Mouse (Mus musculus) thymus, adult 18-20 months (tissue): ENCODE measurements around the gene Gm10271.

Experiments
- DNase-seq, 2 experiments: peaks; one replicate each; pipeline ENCODE4 v3.0.0; 2022; ENCODE audit warnings: mixed read lengths in 2 of 2

The Gm10271 gene

GRCm38 (mm10) chr10:116931497-116932179, 40.8 kb downstream of the Gm10271 start:
- no peak for DNase-seq

GRCm38 (mm10) chr10:116930936-116931335, 41.5 kb downstream of the Gm10271 start:
- DNase-seq, result peak; percentile 37 to 61

- peak; percentile 32 to 65 for DNase-seq
These were observed 41.9 kb downstream of the Gm10271 start for GRCm38 (mm10) chr10:116930506-116930905.

- DNase-seq, result no peak
These were observed 43.6 kb downstream of the Gm10271 start for GRCm38 (mm10) chr10:116928826-116929225.

GRCm38 (mm10) chr10:116926428-116927113, 45.8 kb downstream of the Gm10271 start:
- no peak for DNase-seq

- no peak for DNase-seq
These were observed 48.5 kb downstream of the Gm10271 start for GRCm38 (mm10) chr10:116923651-116924495.

- DNase-seq, result no peak
These were observed 50.2 kb downstream of the Gm10271 start for GRCm38 (mm10) chr10:116922161-116922560.

- no peak for DNase-seq
These were observed 51.0 kb downstream of the Gm10271 start for GRCm38 (mm10) chr10:116921416-116921815.

- DNase-seq, result no peak
These were observed 51.8 kb downstream of the Gm10271 start for GRCm38 (mm10) chr10:116920641-116921040.

GRCm38 (mm10) chr10:116919368-116920317, 52.8 kb downstream of the Gm10271 start:
- peak; percentile 28 to 56 for DNase-seq

GRCm38 (mm10) chr10:116916581-116916980, 55.8 kb downstream of the Gm10271 start:
- peak; percentile 27 to 42 for DNase-seq

GRCm38 (mm10) chr10:116915286-116915685, 57.1 kb downstream of the Gm10271 start:
- DNase-seq, result no peak

- DNase-seq, result no peak
These were observed 57.8 kb downstream of the Gm10271 start for GRCm38 (mm10) chr10:116914586-116914985.

GRCm38 (mm10) chr10:116913647-116914273, 58.6 kb downstream of the Gm10271 start:
- no peak for DNase-seq

- no peak for DNase-seq
These were observed 59.6 kb downstream of the Gm10271 start for GRCm38 (mm10) chr10:116912850-116913249.

GRCm38 (mm10) chr10:116908901-116909642, 63.3 kb downstream of the Gm10271 start:
- DNase-seq, result no peak
